Mouse (Mus musculus) bone marrow, adult 2 months (tissue): ENCODE data around the gene Sftpa1.

Experiments
- CTCF ChIP-seq: fragments of 200-500 bp; IDR thresholded peaks from 2 replicates; pipeline ENCODE4 v1.5.1; 2011; ENCODE audit warnings: low read length, control low read depth; ENCODE audit not compliant: control insufficient read depth, insufficient read depth
- POLR2A ChIP-seq: fragments of 200-500 bp; IDR thresholded peaks from 2 replicates; pipeline ENCODE4 v1.6.1; 2011; ENCODE audit warnings: low read depth, mild to moderate bottlenecking, control low read depth, low read length, borderline replicate concordance; ENCODE audit not compliant: control insufficient read depth

DNA sequence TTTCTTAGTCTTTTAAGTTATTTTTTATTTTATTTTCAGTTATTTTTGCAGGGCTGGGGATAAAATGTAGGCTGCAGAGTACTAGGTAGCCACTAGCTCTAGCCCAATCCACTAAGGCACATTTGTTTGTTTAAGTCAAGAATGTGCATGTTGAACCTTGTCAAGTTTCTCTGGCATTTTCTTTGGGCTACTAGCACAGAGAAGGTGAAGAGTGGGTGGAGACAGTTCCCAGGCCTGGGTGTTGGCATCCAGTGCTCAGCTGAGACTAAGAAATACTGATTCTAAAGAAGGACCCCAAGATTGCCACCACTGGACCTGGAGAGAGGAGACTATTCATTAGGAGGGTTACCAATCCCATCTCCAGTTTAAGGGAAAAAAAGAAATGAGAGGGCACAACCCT, 5.4 kb downstream of the Sftpa1 start:
- TF ChIP-seq CTCF (no peak), POLR2A (no peak)
